Mouse (Mus musculus): ENCODE results near the gene Klrb1b. TPM values are rescaled to one million over a fixed set of nuclear protein-coding genes. Genes with fewer than 3 reads are reported as not detected.
"Not testable (repeated sequence)": the region's sequence is repeated elsewhere in the genome, so short reads cannot be mapped to it uniquely, and the experiment has no call there.

Gene Klrb1b
- total RNA-seq, 2 experiments from 2014 or later, result not detected

- DNase-seq, result peak; percentile 86 to 87
Observed at GRCm38 (mm10) chr6:128799144-128799895, 26.8 kb downstream of the Klrb1b start.

- peak; percentile 84 for DNase-seq
Observed at GRCm38 (mm10) chr6:128798772-128799143, 27.4 kb downstream of the Klrb1b start.

GRCm38 (mm10) chr6:128797936-128798771 lies 28.0 kb downstream of the Klrb1b start:
- DNase-seq, result peak in 1 of 2 experiments; percentile 5

- no peak for DNase-seq
Observed at GRCm38 (mm10) chr6:128797185-128797905, 28.8 kb downstream of the Klrb1b start.

GRCm38 (mm10) chr6:128796321-128796955 lies 29.7 kb downstream of the Klrb1b start:
- no peak for DNase-seq

GRCm38 (mm10) chr6:128793734-128794133 lies 32.4 kb downstream of the Klrb1b start:
- DNase-seq, result no peak

- DNase-seq, result not testable (repeated sequence)
Observed at GRCm38 (mm10) chr6:128790491-128790994, 35.6 kb downstream of the Klrb1b start.

GRCm38 (mm10) chr6:128789115-128789514 lies 37.0 kb downstream of the Klrb1b start, which contains the start of gene Klrb1c:
Klrb1c (minus strand) TSS chr6:128789215.
- DNase-seq, result no peak

- no peak for DNase-seq
Observed at GRCm38 (mm10) chr6:128788517-128788916, 37.6 kb downstream of the Klrb1b start.

- not testable (repeated sequence) for DNase-seq
Observed at GRCm38 (mm10) chr6:128786396-128786795, 39.7 kb downstream of the Klrb1b start.

GRCm38 (mm10) chr6:128769481-128770253 lies 56.5 kb downstream of the Klrb1b start:
- no peak for DNase-seq

- DNase-seq, result no peak
Observed at GRCm38 (mm10) chr6:128768047-128768446, 58.1 kb downstream of the Klrb1b start.

GRCm38 (mm10) chr6:128766486-128767254 lies 59.5 kb downstream of the Klrb1b start:
- DNase-seq, result not testable (repeated sequence)

- no peak for DNase-seq
Observed at GRCm38 (mm10) chr6:128765211-128765610, 60.9 kb downstream of the Klrb1b start.

GRCm38 (mm10) chr6:128764598-128764997 lies 61.5 kb downstream of the Klrb1b start:
- no peak for DNase-seq

GRCm38 (mm10) chr6:128763736-128764523 lies 62.2 kb downstream of the Klrb1b start:
- peak; percentile 96 for DNase-seq

All from layer of hippocampus, postnatal 36 days (tissue).